Mouse (Mus musculus) limb, embryonic 11.5 days (tissue): ENCODE results near the gene Gm4707. TPM values are rescaled to one million over a fixed set of nuclear protein-coding genes. Genes with fewer than 3 reads are reported as not detected.

Experiments used
- ATAC-seq: fragments of 200-750 bp; cut with Nextera tagmentation; 2 replicates; pipeline ENCODE4 v1.8.0; 2017; ENCODE audit warnings: low read depth; ENCODE audit not compliant: insufficient number of reproducible peaks, low FRiP score, low TSS enrichment
- DNase-seq: peaks from one replicate; pipeline ENCODE4 v3.0.0-alpha.2; 2015; ENCODE audit warnings: low spot score
- H3K27ac ChIP-seq: fragments of 300-500 bp; sonication (generic); replicated peaks from 2 replicates; pipeline ENCODE4 v1.5.1; 2014; ENCODE audit warnings: low read depth, mild to moderate bottlenecking, low read length
- H3K27me3 ChIP-seq: fragments of 300-500 bp; sonication (generic); 2 replicates; pipeline ENCODE4 v1.6.1; 2014; ENCODE audit warnings: mild to moderate bottlenecking, low read length, mixed read lengths; ENCODE audit not compliant: control insufficient read depth, insufficient read depth
- H3K36me3 ChIP-seq: fragments of 300-500 bp; sonication (generic); 2 replicates; pipeline ENCODE4 v1.6.1; 2014; ENCODE audit warnings: mild to moderate bottlenecking, low read length, moderate library complexity, mixed read lengths; ENCODE audit not compliant: control insufficient read depth, insufficient read depth
- H3K4me1 ChIP-seq: fragments of 300-500 bp; sonication (generic); 2 replicates; pipeline ENCODE4 v1.6.1; 2014; ENCODE audit warnings: low read length, mixed read lengths; ENCODE audit not compliant: control insufficient read depth, insufficient read depth
- H3K4me2 ChIP-seq: fragments of 300-500 bp; sonication (generic); 2 replicates; pipeline ENCODE4 v1.6.1; 2014; ENCODE audit warnings: low read depth, mild to moderate bottlenecking, moderate library complexity; ENCODE audit not compliant: severe bottlenecking
- H3K4me3 ChIP-seq: fragments of 300-500 bp; sonication (generic); 2 replicates; pipeline ENCODE4 v1.5.1; 2014; ENCODE audit warnings: low read depth, low read length
- H3K9ac ChIP-seq: fragments of 300-500 bp; sonication (generic); 2 replicates; pipeline ENCODE4 v1.6.1; 2014; ENCODE audit warnings: mild to moderate bottlenecking, low read length
- H3K9me3 ChIP-seq: fragments of 300-500 bp; sonication (generic); 2 replicates; pipeline ENCODE4 v1.6.1; 2016; ENCODE audit warnings: low read length; ENCODE audit not compliant: control insufficient read depth
- WGBS: fragments of 180-500 bp; shearing (Covaris S2); extraction: QIAGEN DNeasy Blood & Tissue Kit; methylation state at CpG from one replicate; pipeline ENCODE4 v1.1.7; 2014; 5-methylcytosine and 5-hydroxymethylcytosine counted together
- polyA plus RNA-seq: library from polyadenylated mRNA; unstranded; fragments of >200 nt; fragmentation: Nextera tagmentation; extraction: Ambion mirVana; gene quantifications from 2 replicates; pipeline ENCODE4 v1.2.1, GENCODE M21; 2014

Gm4707 gene
- polyA plus RNA-seq, 1 experiment from 2014 or later, result 3.3 TPM

DNA sequence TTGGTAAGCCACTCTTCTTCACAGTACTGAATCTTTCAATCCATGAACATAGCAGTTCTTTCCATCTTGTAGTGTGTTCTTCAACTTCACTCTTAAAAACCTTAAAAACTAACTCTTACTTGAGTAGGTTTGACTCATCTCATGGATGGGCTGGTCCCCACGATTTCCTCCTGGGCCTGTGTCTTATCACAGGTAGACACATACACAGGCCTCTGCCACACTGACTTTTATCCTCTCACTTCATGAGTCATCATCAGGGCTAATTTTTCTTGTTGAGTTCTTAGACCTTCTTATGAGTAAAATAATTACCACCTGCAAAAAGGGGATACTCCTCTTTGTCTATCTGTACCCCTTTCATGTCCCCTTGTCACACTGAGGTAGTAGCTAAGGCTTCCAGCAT lies 42.7 kb downstream of the Gm4707 start:
- H3K27me3 ChIP-seq, result no peaks in the 10 kb centered on the region
- peaks cover 3% of the 10 kb centered on the region; the same call in 1 of the 2 replicates for H3K9me3 ChIP-seq
- H3K27ac ChIP-seq, result no peak overlapping the region
- ATAC-seq, result no peak
- H3K36me3 ChIP-seq, result peaks cover 15% of the 10 kb centered on the region; the same call in 1 of the 2 replicates
- H3K4me2 ChIP-seq, result no peak overlapping the region
- no peak for DNase-seq
- no peak overlapping the region for H3K9ac ChIP-seq
- WGBS, result 91% methylated on average over 1 of the region's 1 CpGs
- H3K4me3 ChIP-seq, result no peak overlapping the region
- H3K4me1 ChIP-seq, result no peaks in the 10 kb centered on the region

Other genes with a start within 250 kb of the Gm4707 start
- 15.8 and 20.3 TPM in 2 replicates for gene Emilin2, start 147.9 kb downstream of the Gm4707 start, polyA plus RNA-seq
- 96.3 and 104 TPM in 2 replicates for gene Smchd1, start 15.4 kb upstream of the Gm4707 start, polyA plus RNA-seq
- 66.3 and 70.6 TPM in 2 replicates for gene Ndc80, start 66.9 kb upstream of the Gm4707 start, polyA plus RNA-seq
- gene Spdya, start 92.1 kb upstream of the Gm4707 start, polyA plus RNA-seq, result 0.96 and 0.97 TPM in 2 replicates
- 104 and 106 TPM in 2 replicates for gene Wdr43, start 156.0 kb upstream of the Gm4707 start, polyA plus RNA-seq
- not detected in 2 replicates for gene Togaram2, start 213.3 kb upstream of the Gm4707 start, polyA plus RNA-seq